Mouse (Mus musculus): ENCODE measurements around the gene Fgf14.

DNA sequence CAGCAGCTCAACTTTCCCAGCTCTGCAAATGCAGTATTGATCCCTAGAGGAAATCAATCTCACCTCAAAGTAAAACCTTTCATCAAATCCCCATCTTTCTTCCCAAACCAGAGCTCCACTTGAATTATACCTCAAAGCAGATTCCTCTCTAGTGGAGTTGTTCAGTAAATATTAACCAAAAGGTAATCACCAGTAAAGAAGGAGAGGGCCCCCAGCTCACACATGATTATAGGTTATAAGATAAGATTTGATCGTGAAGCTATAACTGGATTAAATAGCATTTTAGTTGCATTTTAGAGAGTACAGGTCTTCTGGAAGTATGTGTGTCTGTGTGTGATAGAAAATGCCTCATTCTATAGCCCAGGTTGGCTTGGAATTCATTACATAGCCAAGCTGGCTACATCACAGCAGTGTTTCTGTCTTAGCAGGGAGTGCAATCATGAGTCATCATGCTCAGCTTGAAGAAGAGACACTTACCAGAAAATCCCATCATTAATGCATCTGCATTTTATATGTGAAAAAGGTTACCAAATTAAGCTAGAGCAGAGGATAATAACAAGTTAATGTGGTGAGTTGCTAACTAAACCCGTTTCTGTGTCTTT lies 202.8 kb downstream of the Fgf14 start:
- no peak for TF ChIP-seq MAX (IDR thresholded peaks at IDR 0.05; ENCODE audit: low read length)
- no peak for TF ChIP-seq GABPA (IDR thresholded peaks at IDR 0.05; ENCODE audit: low read depth, low read length)

Data from MEL (cell line).